Mouse (Mus musculus) thymus, postnatal 0 days (tissue): Measurements from ENCODE around the gene Gm5346. TPM values are rescaled to one million over a fixed set of nuclear protein-coding genes. Genes with fewer than 3 reads are reported as not detected.
"Not testable (repeated sequence)": the region's sequence is repeated elsewhere in the genome, so short reads cannot be mapped to it uniquely, and the experiment has no call there.

Experiments used
- DNase-seq: peaks from one replicate; pipeline ENCODE4 v3.0.0-alpha.2; 2015; ENCODE audit warnings: low spot score
- polyA plus RNA-seq: library from polyadenylated mRNA; unstranded; fragments of >200 nt; fragmentation: Nextera tagmentation; extraction: Ambion mirVana; gene quantifications from 2 replicates; pipeline ENCODE4 v1.2.1, GENCODE M21; 2015

Gene Gm5346
- polyA plus RNA-seq: not detected in 2 replicates

DNA sequence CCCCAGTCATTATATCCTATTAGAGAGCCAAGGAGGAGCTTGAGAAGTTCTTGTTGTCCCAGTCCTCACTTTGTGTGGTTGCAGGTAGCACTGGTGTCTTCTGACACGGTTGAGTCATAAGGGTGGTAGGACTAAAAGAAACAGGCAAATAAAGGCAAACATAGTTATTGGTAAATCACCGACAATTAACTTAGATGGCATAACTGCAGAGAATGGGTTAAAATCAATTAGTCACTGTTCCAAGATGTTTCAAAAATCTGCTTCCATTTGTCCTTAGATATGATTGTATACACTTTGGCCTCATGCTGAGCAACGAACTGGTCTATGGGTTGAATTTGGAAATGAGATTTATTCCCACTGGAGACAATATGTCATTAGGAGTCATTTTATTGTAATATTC lies at the start of gene Gm5346:
Gene Gm5346 (minus strand): TSS at position 101 of the 400 bp plus-strand sequence.
- no peak for DNase-seq

DNA sequence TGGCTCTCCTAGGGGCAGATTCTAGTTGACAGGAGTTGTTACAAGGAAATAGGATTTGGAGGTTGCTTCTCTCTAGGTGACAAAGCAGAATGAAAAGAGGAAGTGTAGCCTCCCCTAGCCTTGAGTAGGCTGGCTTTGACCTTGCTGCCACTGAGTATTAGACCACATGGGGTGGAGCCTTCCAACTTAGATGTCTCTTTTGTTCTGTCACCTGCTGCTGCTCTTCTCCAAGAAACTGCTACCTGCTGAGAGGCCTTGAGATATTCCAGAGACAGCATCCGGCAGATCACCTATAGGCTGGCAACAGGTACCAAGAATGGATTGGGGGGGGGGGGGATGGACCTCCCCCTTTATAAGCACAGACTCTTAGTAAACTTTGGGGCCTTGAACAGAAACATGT lies 11.0 kb downstream of the Gm5346 start:
- no peak for DNase-seq

DNA sequence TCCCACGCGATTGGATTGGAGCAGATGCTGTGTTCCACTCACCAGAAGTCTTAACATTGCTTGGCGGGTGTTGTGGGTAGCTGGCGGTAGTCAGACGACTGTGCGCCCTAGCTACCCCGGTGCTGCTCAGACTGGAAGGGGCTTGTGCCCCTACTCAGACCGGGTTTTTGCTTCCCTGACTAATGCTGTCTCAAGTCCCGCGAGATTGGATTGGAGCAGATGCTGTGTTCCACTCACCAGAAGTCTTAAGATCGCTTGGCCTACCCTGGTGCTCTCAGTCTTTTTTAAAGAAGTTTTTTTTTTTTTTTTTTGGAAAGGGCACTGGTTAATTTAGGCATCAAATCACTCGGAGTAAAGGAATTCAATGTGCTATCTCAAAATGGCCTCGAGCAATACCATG lies 23.4 kb downstream of the Gm5346 start:
- not testable (repeated sequence) for DNase-seq

DNA sequence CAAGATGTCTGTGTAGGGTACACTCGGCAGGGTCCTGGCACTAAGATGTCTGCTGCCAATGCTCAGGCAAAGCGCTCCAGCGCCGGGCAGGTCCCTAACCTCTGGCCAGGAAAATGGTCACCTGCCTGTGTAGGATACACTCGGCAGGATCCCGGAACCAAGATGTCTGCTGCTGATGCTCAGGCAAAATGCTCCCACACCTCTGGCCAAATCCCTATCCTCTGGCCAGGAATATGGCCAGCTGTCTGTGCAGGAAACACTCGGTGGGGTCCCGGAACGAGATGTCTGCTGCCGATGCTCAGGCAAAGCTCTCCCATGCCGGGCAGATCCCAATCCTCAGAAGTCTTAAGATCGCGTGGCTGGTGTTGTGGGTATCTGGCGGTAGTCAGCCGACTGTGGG lies 23.9 kb downstream of the Gm5346 start:
- not testable (repeated sequence) for DNase-seq

DNA sequence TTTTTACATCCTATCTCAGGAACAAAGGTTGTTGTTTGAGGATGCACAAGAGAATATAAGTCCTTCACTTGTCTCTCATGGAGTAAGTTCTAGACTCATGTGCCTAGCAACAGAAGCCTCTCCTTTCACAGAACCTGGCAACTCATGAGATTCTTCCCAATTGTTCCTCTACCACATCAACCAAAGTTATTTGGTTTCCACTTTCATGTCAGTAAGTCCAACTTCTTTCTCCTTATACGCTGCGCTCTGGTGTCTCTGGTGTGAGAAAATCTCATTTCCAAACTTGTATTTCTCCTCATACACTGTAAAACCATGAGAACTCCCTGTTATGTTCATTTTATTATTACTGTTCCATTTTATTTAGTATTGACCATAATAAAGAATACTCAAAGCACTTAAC lies 50.5 kb downstream of the Gm5346 start, which contains the start of gene Adam26a:
Gene Adam26a (minus strand): TSS at position 101 of the 400 bp plus-strand sequence.
- DNase-seq: not testable (repeated sequence)

Other genes with a start within 250 kb of the Gm5346 start
- gene Adam26b, start 99.2 kb downstream of the Gm5346 start, polyA plus RNA-seq: not detected in 2 replicates
- not detected in 2 replicates for gene Adam26a, start 50.6 kb downstream of the Gm5346 start, polyA plus RNA-seq
- gene Adam34, start 82.8 kb upstream of the Gm5346 start, polyA plus RNA-seq: not detected in 2 replicates